Mouse (Mus musculus) liver, embryonic 11.5 days (tissue): ENCODE measurements around the gene BC049730. TPM values are rescaled to one million over a fixed set of nuclear protein-coding genes. Genes with fewer than 3 reads are reported as not detected.

Source experiments
- ATAC-seq: fragments of 200-750 bp; cut with Nextera tagmentation; replicated peaks from 2 replicates; pipeline ENCODE4 v1.8.0; 2017; ENCODE audit warnings: moderate number of reproducible peaks, mild to moderate bottlenecking, moderate TSS enrichment, moderate library complexity; ENCODE audit not compliant: low FRiP score
- DNase-seq: peaks from one replicate; pipeline ENCODE4 v3.0.0-alpha.2; 2017; ENCODE audit warnings: low spot score
- H3K27ac ChIP-seq: fragments of 300-500 bp; sonication (generic); 2 replicates; pipeline ENCODE4 v1.5.1; 2014; ENCODE audit warnings: mild to moderate bottlenecking, low read depth, low read length, control low read depth
- H3K27me3 ChIP-seq: fragments of 300-500 bp; sonication (generic); replicated peaks from 2 replicates; pipeline ENCODE4 v1.6.1; 2014; ENCODE audit warnings: low read length, mixed read lengths; ENCODE audit not compliant: control insufficient read depth, insufficient read depth
- H3K36me3 ChIP-seq: fragments of 300-500 bp; sonication (generic); 2 replicates; pipeline ENCODE4 v1.6.1; 2014; ENCODE audit warnings: mild to moderate bottlenecking, low read length, moderate library complexity, mixed read lengths; ENCODE audit not compliant: control insufficient read depth, insufficient read depth
- H3K4me1 ChIP-seq: fragments of 300-500 bp; sonication (generic); replicated peaks from 2 replicates; pipeline ENCODE4 v1.6.1; 2014; ENCODE audit warnings: low read length, mixed read lengths; ENCODE audit not compliant: control insufficient read depth, insufficient read depth
- H3K4me2 ChIP-seq: fragments of 300-500 bp; sonication (generic); 2 replicates; pipeline ENCODE4 v1.6.1; 2014; ENCODE audit warnings: mild to moderate bottlenecking, control low read depth, moderate library complexity
- H3K4me3 ChIP-seq: fragments of 300-500 bp; sonication (generic); 2 replicates; pipeline ENCODE4 v1.5.1; 2014; ENCODE audit warnings: low read depth, low read length, control low read depth
- H3K9ac ChIP-seq: fragments of 300-500 bp; sonication (generic); 2 replicates; pipeline ENCODE4 v1.6.1; 2014; ENCODE audit warnings: low read depth, low read length, control low read depth
- H3K9me3 ChIP-seq: fragments of 300-500 bp; sonication (generic); 2 replicates; pipeline ENCODE4 v1.6.1; 2016; ENCODE audit warnings: low read length, inconsistent platforms, mixed read lengths; ENCODE audit not compliant: control insufficient read depth
- WGBS: fragments of 180-500 bp; shearing (Covaris S2); extraction: QIAGEN DNeasy Blood & Tissue Kit; methylation state at CpG from one replicate; pipeline ENCODE4 v1.1.7; 2014; 5-methylcytosine and 5-hydroxymethylcytosine counted together
- polyA plus RNA-seq: library from polyadenylated mRNA; unstranded; fragments of >200 nt; fragmentation: Nextera tagmentation; extraction: Ambion mirVana; gene quantifications from 2 replicates; pipeline ENCODE4 v1.2.1, GENCODE M21; 2014

The BC049730 gene
- not detected in 2 replicates for polyA plus RNA-seq

GRCm38 (mm10) chr7:24708832-24709292 is at the start of gene BC049730:
Gene BC049730 (plus strand): TSS chr7:24709242.
- H3K27me3 ChIP-seq: no peaks in the 10 kb centered on the region
- H3K4me2 ChIP-seq: no peak within 1 kb of the TSS
- no peaks in the 10 kb centered on the region for H3K9me3 ChIP-seq
- ATAC-seq: no peak
- H3K27ac ChIP-seq: no peak within 1 kb of the TSS
- no peaks in the 10 kb centered on the region for H3K4me1 ChIP-seq
- DNase-seq: no peak
- no peaks in the 10 kb centered on the region for H3K36me3 ChIP-seq
- 89% methylated on average over 14 of the region's 14 CpGs for WGBS
- H3K4me3 ChIP-seq: no peak within 1 kb of the TSS
- no peak within 1 kb of the TSS for H3K9ac ChIP-seq

GRCm38 (mm10) chr7:24659737-24660357 is 49.2 kb upstream of the BC049730 start:
- Histone ChIP-seq H3K4me1 (no peaks in the 10 kb centered on the region), H3K27ac (no peak overlapping the region), H3K36me3 (no peaks in the 10 kb centered on the region), H3K4me3 (no peak overlapping the region), H3K9ac (no peak overlapping the region), H3K27me3 (no peaks in the 10 kb centered on the region), H3K9me3 (no peaks in the 10 kb centered on the region), H3K4me2 (no peak overlapping the region)
- DNase-seq (no peak), ATAC-seq (no peak)
- whole genome bisulfite sequencing: 57% methylated on average over 12 of the region's 12 CpGs

- 45% methylated on average over 17 of the region's 17 CpGs for WGBS
- H3K4me3 ChIP-seq: no peak overlapping the region
- DNase-seq: no peak
- H3K36me3 ChIP-seq: no peaks in the 10 kb centered on the region
- no peaks in the 10 kb centered on the region for H3K9me3 ChIP-seq
- H3K27ac ChIP-seq: no peak overlapping the region
- H3K4me2 ChIP-seq: no peak overlapping the region
- H3K9ac ChIP-seq: no peak overlapping the region
- ATAC-seq: no peak
- H3K27me3 ChIP-seq: no peaks in the 10 kb centered on the region
- H3K4me1 ChIP-seq: no peaks in the 10 kb centered on the region
Observed at GRCm38 (mm10) chr7:24661118-24661904, 47.7 kb upstream of the BC049730 start.

- no peaks in the 10 kb centered on the region for H3K27me3 ChIP-seq
- ATAC-seq: peak; percentile 69
- H3K4me2 ChIP-seq: no peak overlapping the region
- DNase-seq: peak; percentile 78
- 11% methylated on average over 8 of the region's 8 CpGs for WGBS
- H3K4me3 ChIP-seq: no peak overlapping the region
- H3K4me1 ChIP-seq: no peaks in the 10 kb centered on the region
- H3K36me3 ChIP-seq: no peaks in the 10 kb centered on the region
- no peaks in the 10 kb centered on the region for H3K9me3 ChIP-seq
- H3K27ac ChIP-seq: no peak overlapping the region
- H3K9ac ChIP-seq: no peak overlapping the region
Observed at GRCm38 (mm10) chr7:24662575-24662974, 46.5 kb upstream of the BC049730 start.

GRCm38 (mm10) chr7:24664301-24664700 is 44.7 kb upstream of the BC049730 start:
- Histone ChIP-seq H3K9ac (no peak overlapping the region), H3K4me2 (no peak overlapping the region), H3K27me3 (no peaks in the 10 kb centered on the region), H3K9me3 (no peaks in the 10 kb centered on the region), H3K4me3 (no peak overlapping the region), H3K36me3 (no peaks in the 10 kb centered on the region), H3K4me1 (no peaks in the 10 kb centered on the region), H3K27ac (no peak overlapping the region)
- ATAC-seq: no peak
- 43% methylated on average over 8 of the region's 8 CpGs for WGBS
- DNase-seq: no peak

- ATAC-seq (no peak), DNase-seq (no peak)
- 79% methylated on average over 9 of the region's 9 CpGs for WGBS
- no peaks in the 10 kb centered on the region for H3K27me3 ChIP-seq
- H3K4me1 ChIP-seq: no peaks in the 10 kb centered on the region
- H3K27ac ChIP-seq: no peak overlapping the region
- H3K4me3 ChIP-seq: no peak overlapping the region
- H3K9me3 ChIP-seq: no peaks in the 10 kb centered on the region
- H3K4me2 ChIP-seq: no peak overlapping the region
- H3K36me3 ChIP-seq: no peaks in the 10 kb centered on the region
- no peak overlapping the region for H3K9ac ChIP-seq
Observed at GRCm38 (mm10) chr7:24664959-24665358, 44.1 kb upstream of the BC049730 start.

GRCm38 (mm10) chr7:24671944-24672439 is 37.0 kb upstream of the BC049730 start:
- 87% methylated on average over 23 of the region's 23 CpGs for WGBS
- H3K9me3 ChIP-seq: no peaks in the 10 kb centered on the region
- H3K4me2 ChIP-seq: no peak overlapping the region
- no peak overlapping the region for H3K4me3 ChIP-seq
- H3K36me3 ChIP-seq: no peaks in the 10 kb centered on the region
- H3K27ac ChIP-seq: no peak overlapping the region
- ATAC-seq (no peak), DNase-seq (no peak)
- no peaks in the 10 kb centered on the region for H3K4me1 ChIP-seq
- no peak overlapping the region for H3K9ac ChIP-seq
- no peaks in the 10 kb centered on the region for H3K27me3 ChIP-seq

GRCm38 (mm10) chr7:24676575-24676974 is 32.5 kb upstream of the BC049730 start, which contains the start of gene Tex101:
Gene Tex101 (minus strand): TSS chr7:24676675.
- Histone ChIP-seq H3K4me1 (no peaks in the 10 kb centered on the region), H3K4me2 (no peak within 1 kb of the TSS), H3K27me3 (no peaks in the 10 kb centered on the region), H3K9me3 (no peaks in the 10 kb centered on the region), H3K36me3 (no peaks in the 10 kb centered on the region), H3K4me3 (no peak within 1 kb of the TSS), H3K27ac (no peak within 1 kb of the TSS), H3K9ac (no peak within 1 kb of the TSS)
- DNase-seq (no peak), ATAC-seq (no peak)
- 84% methylated on average over 9 of the region's 9 CpGs for WGBS
